Mouse (Mus musculus): ENCODE data around the gene Mavs.

DNA sequence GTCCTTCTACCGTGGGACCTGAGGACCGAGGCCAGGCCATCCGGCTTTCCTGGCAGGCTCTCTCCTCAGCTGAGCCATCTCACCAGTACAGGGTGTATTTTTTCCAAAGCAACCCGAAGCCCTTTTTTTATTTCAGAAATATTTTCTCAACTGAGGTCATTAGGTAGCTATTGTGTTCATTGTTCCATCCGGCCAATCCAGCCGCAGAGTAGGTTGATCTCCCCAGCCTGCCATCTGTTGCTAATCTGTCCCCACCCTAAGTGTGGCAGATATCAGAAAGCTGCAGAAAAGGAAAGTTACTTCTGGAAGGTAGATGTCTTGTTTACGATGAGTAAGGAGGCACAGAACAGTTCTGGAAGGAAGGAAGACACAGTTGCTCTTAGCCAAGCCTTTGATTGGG is 20.1 kb upstream of the Mavs start:
- TF ChIP-seq POLR2A (IDR thresholded peaks at IDR 0.05; ENCODE audit: insufficient read depth, low read depth, low read length) = no peak
- no peak for TF ChIP-seq CTCF (IDR thresholded peaks at IDR 0.05; ENCODE audit: insufficient read depth, low read depth, low read length)

Measured in olfactory bulb, adult 2 months (tissue).